Mouse (Mus musculus) layer of hippocampus, adult 8-10 months (tissue): ENCODE measurements around the gene Wdfy1. TPM values are rescaled to one million over a fixed set of nuclear protein-coding genes. Genes with fewer than 3 reads are reported as not detected.

ENCODE experiments used
- DNase-seq, 2 experiments: peaks; one replicate each; pipeline ENCODE4 v3.0.0; 2022; ENCODE audit warnings: low spot score in 2 of 2
- total RNA-seq, 4 experiments: library from RNA; stranded (reverse); gene quantifications; 2 replicates each; pipeline ENCODE4 v1.2.4; 2022

Gene Wdfy1
- total RNA-seq, 4 experiments from 2014 or later, result 36.8 to 47.7 (median 44.6) TPM

GRCm38 (mm10) chr1:79761106-79761916 is 14.6 kb downstream of the Wdfy1 start:
- peak; percentile 66 to 78 for DNase-seq

GRCm38 (mm10) chr1:79760656-79761055 is 15.3 kb downstream of the Wdfy1 start:
- no peak for DNase-seq

GRCm38 (mm10) chr1:79759436-79759972 is 16.4 kb downstream of the Wdfy1 start:
- no peak for DNase-seq

GRCm38 (mm10) chr1:79759006-79759405 is 16.9 kb downstream of the Wdfy1 start:
- DNase-seq, result no peak

- no peak for DNase-seq
These were observed 18.3 kb downstream of the Wdfy1 start for GRCm38 (mm10) chr1:79757597-79757996.

- no peak for DNase-seq
These were observed 18.8 kb downstream of the Wdfy1 start for GRCm38 (mm10) chr1:79757161-79757560.

- no peak for DNase-seq
These were observed 19.5 kb downstream of the Wdfy1 start for GRCm38 (mm10) chr1:79756417-79756816.

GRCm38 (mm10) chr1:79755376-79755775 is 20.6 kb downstream of the Wdfy1 start:
- DNase-seq, result no peak

- DNase-seq, result no peak
These were observed 21.0 kb downstream of the Wdfy1 start for GRCm38 (mm10) chr1:79754936-79755335.

GRCm38 (mm10) chr1:79753456-79753855 is 22.5 kb downstream of the Wdfy1 start:
- no peak for DNase-seq

GRCm38 (mm10) chr1:79752714-79753340 is 23.1 kb downstream of the Wdfy1 start:
- DNase-seq, result no peak

- DNase-seq, result no peak
These were observed 23.8 kb downstream of the Wdfy1 start for GRCm38 (mm10) chr1:79752015-79752695.

GRCm38 (mm10) chr1:79751186-79751585 is 24.8 kb downstream of the Wdfy1 start:
- no peak for DNase-seq

- no peak for DNase-seq
These were observed 29.9 kb downstream of the Wdfy1 start for GRCm38 (mm10) chr1:79746056-79746455.

- DNase-seq, result no peak
These were observed 32.6 kb downstream of the Wdfy1 start for GRCm38 (mm10) chr1:79743385-79743784.

- no peak for DNase-seq
These were observed 33.0 kb downstream of the Wdfy1 start for GRCm38 (mm10) chr1:79742949-79743348.

GRCm38 (mm10) chr1:79741002-79741401 is 34.9 kb downstream of the Wdfy1 start:
- DNase-seq, result no peak

GRCm38 (mm10) chr1:79739726-79740125 is 36.2 kb downstream of the Wdfy1 start:
- no peak for DNase-seq

- no peak for DNase-seq
These were observed 39.5 kb downstream of the Wdfy1 start for GRCm38 (mm10) chr1:79736408-79736807.

- DNase-seq, result no peak
These were observed 41.1 kb downstream of the Wdfy1 start for GRCm38 (mm10) chr1:79734794-79735193.

- DNase-seq, result no peak
These were observed 61.6 kb downstream of the Wdfy1 start for GRCm38 (mm10) chr1:79714152-79714923.
